Mouse (Mus musculus) limb, embryonic 12.5 days (tissue): Measurements from ENCODE around the gene Slc16a9. TPM values are rescaled to one million over a fixed set of nuclear protein-coding genes. Genes with fewer than 3 reads are reported as not detected.
"Not testable (repeated sequence)": the region's sequence is repeated elsewhere in the genome, so short reads cannot be mapped to it uniquely, and the experiment has no call there.

Source experiments
- ATAC-seq: fragments of 200-750 bp; cut with Nextera tagmentation; 2 replicates; pipeline ENCODE4 v1.8.0; 2017; ENCODE audit warnings: low read depth, moderate TSS enrichment; ENCODE audit not compliant: insufficient number of reproducible peaks, insufficient read depth, low FRiP score, low TSS enrichment
- H3K27ac ChIP-seq: fragments of 300-500 bp; sonication (generic); 2 replicates; pipeline ENCODE4 v1.5.1; 2016; ENCODE audit warnings: mild to moderate bottlenecking, moderate library complexity
- H3K27me3 ChIP-seq: fragments of 300-500 bp; sonication (generic); 2 replicates; pipeline ENCODE4 v1.6.1; 2016; ENCODE audit warnings: mild to moderate bottlenecking, moderate library complexity
- H3K36me3 ChIP-seq: fragments of 300-500 bp; sonication (generic); 2 replicates; pipeline ENCODE4 v1.6.1; 2016; ENCODE audit warnings: mild to moderate bottlenecking, moderate library complexity
- H3K4me1 ChIP-seq: fragments of 300-500 bp; sonication (generic); replicated peaks from 2 replicates; pipeline ENCODE4 v1.6.1; 2016
- H3K4me2 ChIP-seq: fragments of 300-500 bp; sonication (generic); 2 replicates; pipeline ENCODE4 v1.6.1; 2016; ENCODE audit warnings: mild to moderate bottlenecking, moderate library complexity
- H3K4me3 ChIP-seq: fragments of 300-500 bp; sonication (generic); replicated peaks from 2 replicates; pipeline ENCODE4 v1.5.1; 2016; ENCODE audit warnings: mild to moderate bottlenecking
- H3K9ac ChIP-seq: fragments of 300-500 bp; sonication (generic); replicated peaks from 2 replicates; pipeline ENCODE4 v1.6.1; 2016; ENCODE audit warnings: mild to moderate bottlenecking, moderate library complexity
- H3K9me3 ChIP-seq: fragments of 300-500 bp; sonication (generic); 2 replicates; pipeline ENCODE4 v1.6.1; 2016; ENCODE audit warnings: mild to moderate bottlenecking, moderate library complexity
- WGBS: fragments of 180-500 bp; shearing (Covaris S2); methylation state at CpG from one replicate; pipeline ENCODE4 v1.1.7; 2016; 5-methylcytosine and 5-hydroxymethylcytosine counted together
- polyA plus RNA-seq: library from polyadenylated mRNA; unstranded; fragments of >200 nt; fragmentation: Nextera tagmentation; extraction: Ambion mirVana; gene quantifications from 2 replicates; pipeline ENCODE4 v1.2.1, GENCODE M21; 2016

Gene Slc16a9
- polyA plus RNA-seq, 1 experiment from 2014 or later, result 0.75 TPM

DNA sequence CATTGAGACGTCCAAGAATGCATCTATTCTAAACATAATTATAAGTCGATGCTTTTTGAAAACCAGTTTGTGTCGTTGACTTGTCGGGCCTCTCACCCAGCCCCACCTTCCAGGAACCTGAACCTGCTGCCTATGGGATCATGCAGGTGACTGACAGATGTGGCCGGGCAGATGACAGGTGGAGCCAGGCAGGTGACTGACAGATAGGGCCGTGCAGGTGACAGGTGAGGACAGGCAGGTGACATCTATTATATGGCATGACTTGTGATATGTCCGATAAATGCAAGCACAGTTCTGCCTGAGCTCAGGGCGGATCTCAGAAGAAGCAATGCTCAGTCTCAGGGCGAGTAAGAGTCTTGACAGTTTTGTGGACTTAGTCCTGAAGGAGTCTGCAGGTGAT lies 33.6 kb upstream of the Slc16a9 start:
- no peak overlapping the region for H3K4me2 ChIP-seq
- no peak overlapping the region for H3K9ac ChIP-seq
- WGBS, result 80% methylated on average over 9 of the region's 9 CpGs
- no peak overlapping the region for H3K4me3 ChIP-seq
- H3K27me3 ChIP-seq, result no peaks in the 10 kb centered on the region
- no peaks in the 10 kb centered on the region for H3K36me3 ChIP-seq
- H3K27ac ChIP-seq, result no peak overlapping the region
- 0 out of 2 replicates have a peak, but pooled peaks cover 4% of the 10 kb centered on the region for H3K9me3 ChIP-seq
- H3K4me1 ChIP-seq, result no peaks in the 10 kb centered on the region
- no peak for ATAC-seq

DNA sequence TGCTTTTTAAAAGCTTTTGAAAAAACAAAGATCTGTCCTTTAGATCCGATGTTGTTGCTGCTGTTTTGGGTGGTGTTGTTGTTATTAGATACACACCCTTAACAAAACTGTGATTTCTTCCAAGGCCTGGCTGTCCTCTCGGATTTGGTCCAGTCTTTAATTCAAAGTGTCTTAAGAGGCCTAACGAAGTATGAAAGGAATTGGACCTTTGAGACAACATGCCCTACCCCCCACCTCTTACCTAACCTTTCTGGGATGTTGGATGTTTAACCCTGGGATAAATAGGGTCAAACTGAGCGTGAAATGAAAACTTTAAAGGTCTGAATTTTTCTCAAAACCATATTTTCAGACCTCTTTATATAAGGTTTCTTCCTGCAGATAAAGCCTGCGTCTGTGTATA lies 23.9 kb upstream of the Slc16a9 start:
- no peak for ATAC-seq
- no peak overlapping the region for H3K4me2 ChIP-seq
- no peak overlapping the region for H3K27ac ChIP-seq
- no peaks in the 10 kb centered on the region for H3K4me1 ChIP-seq
- H3K27me3 ChIP-seq, result no peaks in the 10 kb centered on the region
- no peaks in the 10 kb centered on the region for H3K9me3 ChIP-seq
- H3K36me3 ChIP-seq, result no peaks in the 10 kb centered on the region
- H3K9ac ChIP-seq, result no peak overlapping the region
- WGBS, result 73% methylated on average over 5 of the region's 5 CpGs
- H3K4me3 ChIP-seq, result no peak overlapping the region

DNA sequence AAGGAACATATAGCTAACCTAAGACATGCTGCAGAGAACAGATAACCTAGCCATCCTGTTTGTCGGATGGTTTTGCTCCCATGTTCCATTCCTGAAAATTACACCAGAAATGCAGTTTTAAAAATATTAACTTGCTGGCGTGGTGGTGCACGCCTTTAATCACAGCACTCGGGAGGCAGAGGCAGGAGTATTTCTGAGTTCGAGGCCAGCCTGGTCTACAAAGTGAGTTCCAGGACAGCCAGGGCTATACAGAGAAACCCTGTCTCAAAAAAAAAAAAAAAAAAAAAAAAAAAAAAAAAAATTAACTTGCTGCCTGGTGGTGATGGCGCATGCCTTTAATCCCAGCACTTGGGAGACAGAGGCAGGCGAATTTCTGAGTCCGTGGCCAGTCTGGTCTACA lies 22.7 kb upstream of the Slc16a9 start:
- WGBS, result 91% methylated on average over 8 of the region's 8 CpGs
- H3K36me3 ChIP-seq, H3K9me3 ChIP-seq, H3K27me3 ChIP-seq, H3K9ac ChIP-seq, H3K4me3 ChIP-seq, H3K4me1 ChIP-seq, ATAC-seq, H3K27ac ChIP-seq, H3K4me2 ChIP-seq: not testable (repeated sequence)

DNA sequence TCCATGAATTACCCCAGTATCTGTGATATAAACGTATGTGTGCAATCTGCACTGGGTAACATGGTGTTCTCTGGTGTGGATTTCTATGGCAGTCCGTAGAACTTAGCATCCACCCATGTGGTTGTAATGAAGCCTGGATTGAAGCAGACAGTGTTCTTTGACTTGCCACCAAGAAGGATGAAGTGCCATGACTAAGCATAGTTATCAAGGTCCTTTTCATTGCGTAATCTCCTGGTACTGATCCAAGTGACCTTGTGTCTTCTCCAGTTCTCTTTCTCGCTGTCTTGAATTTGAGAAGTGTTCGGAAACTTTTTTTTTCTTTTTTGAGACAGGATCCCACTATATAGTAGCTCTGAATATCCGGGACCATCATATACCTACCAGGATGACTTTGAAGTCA lies 20.3 kb upstream of the Slc16a9 start:
- Histone ChIP-seq H3K9ac (no peak overlapping the region), H3K4me1 (no peaks in the 10 kb centered on the region), H3K27ac (no peak overlapping the region), H3K4me3 (no peak overlapping the region), H3K9me3 (no peaks in the 10 kb centered on the region), H3K4me2 (no peak overlapping the region), H3K36me3 (no peaks in the 10 kb centered on the region), H3K27me3 (no peaks in the 10 kb centered on the region)
- ATAC-seq, result no peak
- WGBS, result 86% methylated on average over 6 of the region's 6 CpGs

DNA sequence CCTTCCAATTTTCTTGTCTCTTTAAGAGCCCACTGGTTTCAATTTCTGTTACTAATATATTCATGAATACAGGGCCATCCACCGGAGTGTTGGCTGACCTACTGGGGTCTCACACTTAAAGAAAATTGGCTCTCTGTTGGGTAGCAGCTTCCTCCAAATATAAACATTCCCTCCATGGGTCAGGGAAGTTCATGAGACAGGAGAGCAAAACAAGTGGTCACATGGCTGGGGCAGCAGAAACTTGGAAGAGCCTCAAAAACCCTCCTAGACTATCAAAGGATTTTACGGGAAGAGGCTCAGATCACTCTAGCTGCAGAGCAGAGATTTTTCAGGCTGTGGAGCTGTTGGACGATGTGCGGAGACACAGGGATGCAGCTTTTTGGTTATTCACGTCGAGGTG lies 19.1 kb upstream of the Slc16a9 start:
- WGBS, result 80% methylated on average over 6 of the region's 6 CpGs
- Histone ChIP-seq H3K9ac (no peak overlapping the region), H3K4me1 (no peaks in the 10 kb centered on the region), H3K36me3 (no peaks in the 10 kb centered on the region), H3K27ac (no peak overlapping the region), H3K4me3 (no peak overlapping the region), H3K4me2 (no peak overlapping the region), H3K27me3 (no peaks in the 10 kb centered on the region), H3K9me3 (no peaks in the 10 kb centered on the region)
- ATAC-seq, result no peak

DNA sequence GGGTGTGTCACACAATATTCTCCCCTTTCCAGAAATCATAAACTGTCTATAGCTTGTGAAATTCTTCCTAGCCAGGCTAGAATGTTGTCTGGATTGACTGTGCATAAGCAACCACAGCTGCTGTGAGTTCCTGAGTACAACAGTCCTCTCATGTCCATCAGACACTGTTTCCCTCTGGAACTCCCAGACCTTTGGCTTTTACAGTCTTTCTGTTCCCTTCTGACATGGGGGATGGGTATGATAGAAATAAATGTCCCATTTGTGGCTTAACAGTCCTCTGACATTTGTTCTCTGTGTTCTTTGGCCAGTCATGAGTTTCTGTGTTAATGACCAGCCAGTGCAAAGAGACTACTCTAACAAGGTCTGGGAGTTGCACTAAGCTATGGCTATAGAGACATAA lies 18.3 kb upstream of the Slc16a9 start:
- Histone ChIP-seq H3K36me3 (no peaks in the 10 kb centered on the region), H3K4me3 (no peak overlapping the region), H3K4me2 (no peak overlapping the region), H3K27me3 (no peaks in the 10 kb centered on the region), H3K27ac (no peak overlapping the region), H3K9me3 (no peaks in the 10 kb centered on the region), H3K9ac (no peak overlapping the region), H3K4me1 (no peaks in the 10 kb centered on the region)
- no peak for ATAC-seq

DNA sequence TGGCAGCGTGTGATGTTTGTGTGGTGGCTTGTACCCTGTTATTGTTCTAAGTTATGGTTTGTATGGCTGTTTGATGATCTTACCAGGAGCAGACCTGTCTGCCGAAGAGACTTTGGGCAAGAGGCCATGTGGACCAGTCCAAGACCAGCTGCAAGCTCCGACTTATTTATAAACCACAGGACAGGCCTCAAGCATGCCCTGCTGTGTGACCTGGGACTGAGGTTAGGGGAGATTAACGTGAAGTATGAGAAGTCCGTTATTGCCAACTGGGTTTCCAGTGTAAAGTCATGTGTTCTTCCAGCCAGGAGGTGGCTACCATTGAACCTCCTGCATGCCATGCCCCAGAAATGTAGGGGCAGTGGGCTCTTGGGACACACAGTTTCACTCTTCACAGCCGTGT lies 14.5 kb upstream of the Slc16a9 start:
- 0 out of 2 replicates have a peak, but pooled peaks cover 3% of the 10 kb centered on the region for H3K9me3 ChIP-seq
- H3K4me3 ChIP-seq, result no peak overlapping the region
- 80% methylated on average over 6 of the region's 6 CpGs for WGBS
- H3K4me2 ChIP-seq, result no peak overlapping the region
- no peaks in the 10 kb centered on the region for H3K36me3 ChIP-seq
- no peak overlapping the region for H3K27ac ChIP-seq
- no peaks in the 10 kb centered on the region for H3K4me1 ChIP-seq
- no peak overlapping the region for H3K9ac ChIP-seq
- H3K27me3 ChIP-seq, result no peaks in the 10 kb centered on the region
- no peak for ATAC-seq

DNA sequence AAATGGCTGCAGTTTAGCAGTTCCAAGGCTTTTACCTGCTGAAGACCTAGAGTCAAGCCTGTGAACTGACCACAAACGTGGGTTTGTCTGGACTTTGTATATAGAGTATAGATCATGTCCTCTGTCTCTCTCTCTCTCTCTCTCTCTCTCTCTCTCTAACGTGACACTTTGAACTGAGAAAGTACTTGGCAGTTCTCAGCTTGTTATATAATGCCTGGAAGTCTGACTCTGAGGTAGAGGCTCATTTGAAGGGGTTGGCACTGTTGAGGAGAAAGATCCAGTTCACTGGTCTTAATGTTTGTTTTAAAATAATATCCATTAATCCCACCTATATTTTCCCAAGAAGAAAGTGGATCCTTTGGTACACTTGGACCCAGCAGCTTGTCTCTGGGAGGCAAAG lies 7.0 kb upstream of the Slc16a9 start:
- no peaks in the 10 kb centered on the region for H3K9me3 ChIP-seq
- no peak overlapping the region for H3K4me2 ChIP-seq
- H3K9ac ChIP-seq, result no peak overlapping the region
- H3K4me3 ChIP-seq, result no peak overlapping the region
- no peaks in the 10 kb centered on the region for H3K4me1 ChIP-seq
- H3K27me3 ChIP-seq, result peaks cover 4% of the 10 kb centered on the region
- ATAC-seq, result no peak
- WGBS, result 77% methylated on average over 2 of the region's 2 CpGs
- no peak overlapping the region for H3K27ac ChIP-seq
- no peaks in the 10 kb centered on the region for H3K36me3 ChIP-seq

DNA sequence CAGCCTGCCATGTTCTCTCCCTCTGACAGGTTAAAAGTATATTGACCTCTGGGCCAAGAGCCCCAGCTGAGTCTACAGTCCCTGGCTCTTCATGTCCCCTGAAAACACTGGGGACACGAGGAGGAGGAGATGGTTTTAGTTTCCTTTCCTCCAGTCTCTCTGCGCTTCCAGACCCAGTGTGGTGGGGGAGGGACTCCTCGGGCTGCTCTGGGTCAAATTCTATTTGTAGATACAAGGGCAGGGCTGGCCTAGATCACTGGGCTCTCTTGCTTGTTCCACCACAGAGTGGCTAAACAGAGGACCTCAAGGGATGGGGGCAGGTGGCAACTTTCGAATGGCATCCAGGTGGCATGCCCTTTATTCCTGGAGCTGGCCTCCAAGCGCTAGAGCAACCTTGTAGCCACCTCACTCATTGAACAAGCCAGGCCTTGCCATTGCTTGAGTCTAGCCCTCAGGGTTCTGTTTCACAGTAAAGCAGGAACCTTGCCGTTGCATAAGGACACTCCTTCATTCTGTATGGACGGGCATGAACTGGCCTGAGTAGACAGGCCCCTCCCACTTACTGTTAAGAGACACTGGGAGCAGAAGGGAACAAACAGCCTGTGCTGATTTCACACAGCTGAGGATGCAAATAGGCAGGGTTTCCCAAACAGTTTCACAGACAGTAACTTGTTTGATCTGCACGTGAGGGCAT lies 2.0 kb upstream of the Slc16a9 start:
- H3K4me3 ChIP-seq, result no peak overlapping the region
- 38% methylated on average over 8 of the region's 8 CpGs for WGBS
- H3K4me1 ChIP-seq, result peaks cover 15% of the 10 kb centered on the region
- ATAC-seq, result no peak
- no peaks in the 10 kb centered on the region for H3K36me3 ChIP-seq
- H3K9ac ChIP-seq, result no peak overlapping the region
- H3K27ac ChIP-seq, result no peak overlapping the region
- H3K9me3 ChIP-seq, result no peaks in the 10 kb centered on the region
- no peak overlapping the region for H3K4me2 ChIP-seq
- H3K27me3 ChIP-seq, result peaks cover 51% of the 10 kb centered on the region

DNA sequence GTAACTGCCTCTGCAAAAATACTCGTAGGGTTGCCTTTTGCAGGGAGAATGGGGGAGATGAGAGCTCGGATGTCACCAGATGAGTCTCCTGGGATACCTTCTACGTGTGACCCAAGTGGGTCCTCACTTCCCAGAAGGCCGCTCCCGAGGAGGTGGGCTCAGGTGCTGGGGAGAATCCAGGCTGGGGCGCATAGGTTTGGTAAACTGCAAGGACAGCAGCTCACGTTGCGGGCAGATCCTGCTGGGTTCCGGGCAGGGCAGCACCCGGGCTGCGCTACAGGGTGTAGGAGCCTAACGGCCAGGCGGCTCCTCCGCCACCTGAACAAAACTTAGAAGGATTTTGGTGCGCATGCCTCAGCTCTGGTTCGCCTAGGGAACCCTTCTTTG lies 652 bp downstream of the Slc16a9 start:
- no peaks in the 10 kb centered on the region for H3K36me3 ChIP-seq
- peak overlapping the region; percentile 93 for H3K4me2 ChIP-seq
- H3K4me3 ChIP-seq, result peak overlapping the region; percentile 66
- 2% methylated on average over 16 of the region's 16 CpGs for WGBS
- no peak overlapping the region for H3K27ac ChIP-seq
- ATAC-seq, result 0 out of 2 replicates have a peak, but pooled peaks have one; percentile 12
- peaks cover 15% of the 10 kb centered on the region for H3K4me1 ChIP-seq
- peak overlapping the region; percentile 79 for H3K9ac ChIP-seq
- no peaks in the 10 kb centered on the region for H3K9me3 ChIP-seq
- peaks cover 59% of the 10 kb centered on the region for H3K27me3 ChIP-seq

DNA sequence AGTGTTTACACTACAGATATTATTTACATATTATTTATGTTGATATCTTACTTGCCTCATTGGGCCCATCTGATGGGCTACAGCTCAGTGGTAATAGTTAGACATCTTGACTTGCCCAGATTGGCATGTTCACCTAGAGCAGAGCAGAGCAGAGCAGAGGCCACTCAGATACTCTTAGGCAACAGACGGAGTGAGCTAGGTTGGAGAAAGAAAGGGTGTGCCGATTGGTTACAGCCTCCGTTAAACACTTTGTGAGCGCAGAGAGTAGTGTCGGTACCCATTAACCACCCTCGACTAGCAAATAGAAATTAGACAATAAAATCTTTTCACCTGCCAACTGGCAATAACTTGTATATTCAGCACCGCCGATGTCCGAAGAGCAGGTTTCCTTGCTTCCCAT lies 1.2 kb downstream of the Slc16a9 start:
- no peak for ATAC-seq
- H3K4me2 ChIP-seq, result peak overlapping the region; percentile 93
- peaks cover 15% of the 10 kb centered on the region for H3K4me1 ChIP-seq
- H3K36me3 ChIP-seq, result no peaks in the 10 kb centered on the region
- peaks cover 59% of the 10 kb centered on the region for H3K27me3 ChIP-seq
- H3K4me3 ChIP-seq, result peak overlapping the region; percentile 66
- H3K27ac ChIP-seq, result no peak overlapping the region
- H3K9ac ChIP-seq, result no peak overlapping the region
- no peaks in the 10 kb centered on the region for H3K9me3 ChIP-seq
- WGBS, result 35% methylated on average over 9 of the region's 9 CpGs

DNA sequence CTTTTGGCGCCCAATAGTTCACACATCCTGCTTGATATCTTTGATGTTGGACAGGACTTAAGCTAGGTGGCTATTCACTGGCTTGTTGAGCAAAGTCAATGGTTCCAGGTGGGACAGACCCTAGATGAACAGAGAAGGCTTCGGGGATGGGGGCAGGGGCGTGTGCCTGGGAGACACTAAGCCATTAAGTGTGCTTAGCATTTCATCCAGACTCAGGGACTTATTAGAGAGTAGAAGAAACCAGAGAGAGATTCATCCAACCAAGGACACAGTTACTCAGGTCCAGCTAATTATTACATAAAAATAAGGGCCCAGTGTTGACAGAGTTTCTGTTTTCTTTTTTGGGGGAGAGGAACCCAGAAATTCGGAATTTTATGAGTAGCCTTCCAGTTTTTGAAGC lies 5.5 kb downstream of the Slc16a9 start:
- 82% methylated on average over 4 of the region's 4 CpGs for WGBS
- ATAC-seq, result no peak
- no peaks in the 10 kb centered on the region for H3K9me3 ChIP-seq
- no peak overlapping the region for H3K4me3 ChIP-seq
- H3K27ac ChIP-seq, result no peak overlapping the region
- no peak overlapping the region for H3K9ac ChIP-seq
- no peak overlapping the region for H3K4me2 ChIP-seq
- peaks cover 30% of the 10 kb centered on the region for H3K27me3 ChIP-seq
- peaks cover 10% of the 10 kb centered on the region; the same call in 1 of the 2 replicates for H3K4me1 ChIP-seq
- no peaks in the 10 kb centered on the region for H3K36me3 ChIP-seq
